Mouse (Mus musculus): ENCODE data around the gene Hspg2.

The Hspg2 gene

DNA sequence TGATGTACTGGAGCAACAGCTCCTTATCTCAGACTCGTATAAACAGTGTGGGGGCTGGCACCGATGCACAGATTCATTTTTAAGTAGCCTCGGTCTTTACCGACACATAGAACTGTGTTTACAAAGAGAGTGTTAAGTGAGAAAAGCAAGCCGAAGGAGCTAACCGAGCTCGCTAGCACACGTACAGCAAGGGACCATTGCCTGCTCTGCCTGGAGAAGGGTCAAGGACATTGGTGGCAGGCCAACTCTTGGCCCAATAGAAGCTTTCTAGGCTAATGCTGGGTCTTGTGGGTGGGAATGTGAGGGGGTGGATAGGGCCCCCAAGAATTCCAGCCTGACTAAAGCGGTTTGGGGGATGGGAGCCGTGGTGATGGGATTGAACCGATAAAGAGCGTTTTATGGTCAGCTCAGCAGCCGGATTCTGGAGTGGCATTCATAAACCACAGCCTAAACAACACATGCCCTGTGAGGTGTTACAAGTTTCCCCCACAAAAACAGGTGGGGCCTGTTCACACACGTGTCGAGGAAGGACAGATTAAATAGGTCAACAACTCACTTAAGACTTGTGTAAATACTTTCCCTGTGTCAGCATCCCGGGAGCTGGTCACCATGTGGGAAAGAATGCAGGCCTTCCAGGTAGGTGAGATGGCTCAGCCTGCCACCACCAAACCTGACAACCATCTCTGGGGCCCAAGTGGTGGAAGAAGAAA is 6.4 kb upstream of the Hspg2 start:
- no peak for DNase-seq

DNA sequence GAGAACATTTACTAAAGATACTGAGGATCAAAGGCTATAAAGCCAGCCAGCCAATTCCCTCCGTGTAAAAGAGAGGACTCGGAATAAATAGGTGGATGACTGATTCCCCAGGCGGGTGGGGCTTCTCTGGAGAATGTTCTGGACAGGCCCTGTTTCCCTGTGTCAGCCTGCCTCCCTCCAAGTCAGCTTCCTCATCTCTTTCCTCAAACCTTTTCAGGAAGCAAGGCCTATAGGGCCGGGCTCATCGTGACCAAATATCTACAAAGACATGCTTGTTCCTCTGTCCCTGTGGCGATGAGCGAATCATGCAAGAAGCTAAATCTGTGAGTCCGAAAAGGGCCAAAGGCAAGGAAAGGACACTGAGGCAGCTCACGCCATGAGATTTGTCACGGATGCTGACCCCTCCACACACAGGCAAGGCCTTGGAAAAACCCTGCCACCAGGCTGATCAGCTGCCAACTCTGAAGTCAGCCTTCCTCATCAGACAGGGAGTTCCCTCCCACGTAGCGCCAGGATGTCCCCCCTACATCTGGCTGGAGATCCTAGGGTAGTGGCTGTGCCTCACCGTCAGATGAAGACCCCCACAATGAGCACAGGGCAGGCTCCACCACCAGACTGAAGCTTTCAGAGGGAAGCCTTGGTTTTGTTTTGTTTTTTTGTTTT is 3.3 kb upstream of the Hspg2 start:
- DNase-seq, result no peak

DNA sequence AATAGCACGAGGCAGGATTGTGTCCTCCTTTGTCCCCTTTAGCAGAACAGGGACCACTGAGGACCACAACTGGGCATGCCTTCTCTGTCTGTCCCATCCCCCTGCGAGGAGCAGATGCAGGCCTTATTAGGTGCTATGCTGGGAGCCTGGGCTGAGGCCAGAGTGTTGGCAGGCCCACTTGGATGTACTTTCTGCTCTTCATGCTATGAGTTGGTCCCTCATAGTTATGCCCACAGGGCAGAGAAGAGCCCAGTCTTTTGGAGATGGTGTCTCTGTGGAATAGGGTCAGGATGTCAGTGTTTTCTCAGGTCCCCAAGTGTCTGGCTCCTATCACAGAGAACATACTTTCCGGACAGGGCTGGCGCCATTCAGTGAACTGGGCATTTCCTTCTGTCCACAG is 1.6 kb upstream of the Hspg2 start:
- DNase-seq, result no peak

DNA sequence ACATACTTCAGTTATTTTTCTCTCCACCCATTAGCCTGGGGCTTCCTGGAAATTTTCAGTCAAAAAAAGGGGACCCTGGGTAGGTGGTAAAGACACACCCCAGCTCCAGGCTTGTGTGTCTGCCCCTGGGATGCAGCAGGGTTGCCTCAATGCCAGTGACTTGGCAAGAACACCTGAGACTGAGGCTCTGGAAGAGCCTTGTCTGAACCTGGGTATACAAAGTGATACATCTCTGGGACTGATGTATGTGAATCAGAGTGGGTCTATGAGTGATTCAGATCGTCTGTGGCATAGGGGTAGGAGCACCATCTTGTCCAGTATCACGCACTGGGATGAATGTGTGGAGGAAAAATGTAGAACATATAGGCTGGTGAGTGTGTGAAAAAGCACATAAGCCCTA is 1.0 kb upstream of the Hspg2 start:
- no peak for DNase-seq

DNA sequence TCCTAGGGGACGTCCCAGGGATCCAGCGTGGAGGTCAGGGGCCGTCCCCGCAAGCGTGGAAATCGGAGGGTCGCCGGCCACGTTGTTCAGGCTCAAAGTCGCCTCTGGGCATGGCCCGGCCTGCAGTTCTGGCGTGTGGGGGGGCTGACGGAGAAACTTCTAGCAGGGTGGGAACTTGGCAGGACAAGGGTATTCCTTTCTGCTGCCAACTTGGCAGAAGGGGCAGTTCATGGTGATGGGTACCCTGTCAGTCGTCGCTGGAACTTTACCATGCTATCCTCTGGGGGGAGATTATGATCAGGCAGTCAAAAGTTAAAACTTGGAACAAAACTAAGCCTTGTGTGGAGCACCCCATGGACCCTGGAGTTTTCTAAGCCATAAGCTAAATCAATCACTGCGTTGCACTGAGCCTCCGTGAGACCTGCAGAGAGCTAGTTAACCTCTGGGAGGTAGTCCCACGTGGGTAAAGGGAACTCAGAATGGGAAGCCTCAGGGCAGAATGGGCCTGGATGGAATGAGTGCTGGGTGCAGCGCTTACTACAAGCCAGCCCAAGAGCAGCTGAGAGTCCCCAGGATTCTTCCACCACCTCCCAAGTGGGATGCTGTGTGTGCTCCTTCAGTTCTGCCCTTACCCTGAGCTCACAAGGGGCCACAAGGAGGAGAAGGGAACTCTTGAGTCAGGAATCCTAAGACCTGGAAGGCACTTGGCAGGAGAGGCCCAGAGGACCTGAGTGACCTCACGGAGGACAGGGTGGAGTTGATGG is 694 bp downstream of the Hspg2 start:
- DNase-seq, result no peak

DNA sequence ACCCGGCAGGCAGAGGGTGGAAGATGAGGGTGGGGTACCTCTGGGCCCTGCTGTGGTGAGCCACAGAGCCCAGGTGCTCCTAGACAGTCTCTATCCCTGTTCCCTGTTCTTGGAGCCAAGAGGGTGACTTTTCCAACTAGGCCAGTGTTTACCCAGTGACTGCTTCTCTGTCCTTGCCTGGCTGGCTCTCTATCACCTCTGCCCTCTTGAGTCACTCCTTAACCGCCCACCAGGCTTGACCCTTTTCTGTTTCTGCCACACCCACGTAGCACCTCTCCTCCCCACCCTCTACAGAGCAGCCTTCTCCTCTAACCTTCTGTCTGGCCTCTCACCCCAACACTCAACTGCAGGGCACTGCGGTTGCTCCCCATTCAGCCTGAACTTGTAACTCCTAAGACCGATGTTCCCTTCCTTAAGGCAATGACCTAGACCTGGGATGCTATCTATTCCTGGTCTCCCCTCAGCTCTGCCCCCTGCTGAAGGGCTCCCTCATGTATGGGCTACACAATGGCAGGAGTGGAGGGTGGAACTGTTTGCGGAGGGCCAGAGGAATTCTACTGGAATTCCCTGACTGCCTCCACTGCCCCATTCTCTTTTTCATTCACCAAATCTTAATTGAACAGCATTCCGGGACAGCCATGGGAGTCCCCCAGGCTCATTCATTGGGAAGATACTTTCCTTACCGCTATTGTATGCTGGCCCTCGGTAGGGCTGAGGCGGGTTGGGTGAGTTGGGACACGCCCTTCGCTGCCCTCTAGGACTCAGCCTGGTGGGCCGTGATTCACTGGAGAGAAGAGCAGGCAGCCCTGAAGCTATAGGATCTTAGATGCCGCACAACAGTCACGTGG is 1.5 kb downstream of the Hspg2 start:
- DNase-seq, result no peak

DNA sequence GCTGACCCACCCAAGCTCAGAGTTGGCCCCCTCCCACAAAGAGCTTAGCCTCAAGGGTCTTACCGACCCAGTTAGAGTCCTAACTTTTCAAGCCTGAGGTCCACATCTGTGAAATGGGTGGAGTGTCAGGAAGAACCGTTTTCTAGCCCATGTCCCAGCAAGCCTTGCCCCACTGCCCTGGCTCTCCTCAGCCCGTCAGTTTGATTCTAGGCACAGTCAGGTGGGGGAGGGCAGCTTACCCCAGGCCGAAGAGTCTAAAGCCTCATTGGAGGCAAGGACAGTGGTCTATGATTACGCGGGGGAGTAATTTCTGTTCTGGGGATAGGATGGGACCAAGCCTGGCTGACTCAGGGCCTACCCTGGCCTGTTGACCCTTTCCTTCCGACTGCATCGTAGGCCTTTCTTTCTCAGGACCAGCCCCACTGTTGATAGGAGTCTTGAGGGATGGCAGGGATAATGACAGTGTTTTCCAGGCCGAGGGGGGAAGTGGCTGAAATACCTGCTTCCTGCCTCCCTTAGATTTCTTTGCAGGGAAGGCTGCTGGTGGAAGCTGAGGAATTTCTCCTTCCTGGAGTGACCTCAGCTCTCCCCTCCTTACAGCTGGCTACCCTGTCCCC is 2.2 kb downstream of the Hspg2 start:
- no peak for DNase-seq

DNA sequence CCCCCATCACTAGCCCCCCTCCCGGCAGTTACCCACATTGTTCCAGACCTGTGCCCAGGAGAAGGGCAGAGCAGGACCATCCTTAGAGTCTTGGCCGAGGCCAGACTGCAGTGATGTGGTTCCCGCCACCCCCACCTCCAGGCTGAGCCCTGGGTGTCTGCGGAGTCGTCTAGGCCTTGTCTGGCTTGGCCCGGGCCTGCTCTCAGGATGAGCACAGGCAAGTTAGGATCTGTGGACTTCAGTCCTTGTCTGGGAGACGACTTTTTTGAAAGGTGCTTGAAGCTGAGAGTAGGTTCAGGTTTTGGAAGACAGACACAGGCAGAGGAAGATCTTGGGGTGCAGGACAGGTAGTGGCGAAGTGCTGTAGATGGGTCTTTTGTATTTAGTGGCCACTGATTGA is 2.8 kb downstream of the Hspg2 start:
- DNase-seq, result no peak

DNA sequence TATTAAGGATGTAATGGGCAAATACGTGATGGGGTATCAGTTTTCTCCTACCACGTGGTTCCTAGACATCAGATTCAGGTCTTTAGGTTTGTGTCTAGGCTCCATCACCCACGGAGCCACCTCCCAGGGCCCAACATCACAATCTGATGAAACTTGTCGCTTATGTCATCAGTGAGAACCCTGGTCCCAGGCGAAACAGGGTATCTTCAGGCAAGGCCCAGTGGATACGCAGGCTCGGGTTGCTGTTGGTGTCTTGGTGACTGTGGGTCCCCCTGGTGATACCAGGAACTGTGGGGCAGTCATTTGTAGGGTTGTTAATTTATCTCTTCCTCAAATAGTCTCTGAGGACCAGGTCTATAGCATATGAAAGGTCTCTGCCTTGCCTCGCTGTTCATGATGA is 4.7 kb downstream of the Hspg2 start:
- DNase-seq, result no peak

DNA sequence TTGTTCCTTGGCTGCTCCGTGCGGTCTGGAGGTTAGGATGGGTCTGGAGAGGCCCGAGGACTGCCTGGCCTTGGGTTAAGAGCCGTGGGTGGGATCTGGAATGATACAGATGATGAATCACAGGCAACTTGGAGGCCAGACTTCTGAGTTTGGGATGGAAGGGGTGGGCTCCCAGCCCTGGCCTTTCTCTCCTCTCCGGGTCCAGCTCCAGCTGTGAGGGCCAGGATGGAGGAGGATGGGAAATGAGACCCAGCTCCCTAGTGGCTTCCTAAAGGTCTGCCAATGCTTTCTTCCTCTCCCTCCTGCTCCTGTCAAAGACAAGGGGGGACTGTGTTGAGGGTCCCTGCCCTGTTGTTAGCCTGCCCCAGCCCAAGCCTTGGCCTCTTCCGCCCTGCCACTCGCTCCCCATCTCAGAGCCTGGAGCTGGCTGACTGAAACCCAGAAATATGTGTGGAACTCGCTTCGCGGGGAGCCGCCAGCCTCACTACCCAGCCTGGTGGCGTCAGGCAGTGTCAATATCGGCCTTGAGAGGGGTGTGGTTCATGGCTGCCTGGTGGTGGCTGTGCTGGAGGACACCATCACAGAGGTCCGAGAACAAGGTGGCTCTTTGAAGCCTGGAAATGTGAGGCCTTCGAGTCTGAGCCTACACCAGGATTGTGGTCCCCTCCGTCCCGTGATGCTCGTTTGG is 5.3 kb downstream of the Hspg2 start:
- no peak for DNase-seq

DNA sequence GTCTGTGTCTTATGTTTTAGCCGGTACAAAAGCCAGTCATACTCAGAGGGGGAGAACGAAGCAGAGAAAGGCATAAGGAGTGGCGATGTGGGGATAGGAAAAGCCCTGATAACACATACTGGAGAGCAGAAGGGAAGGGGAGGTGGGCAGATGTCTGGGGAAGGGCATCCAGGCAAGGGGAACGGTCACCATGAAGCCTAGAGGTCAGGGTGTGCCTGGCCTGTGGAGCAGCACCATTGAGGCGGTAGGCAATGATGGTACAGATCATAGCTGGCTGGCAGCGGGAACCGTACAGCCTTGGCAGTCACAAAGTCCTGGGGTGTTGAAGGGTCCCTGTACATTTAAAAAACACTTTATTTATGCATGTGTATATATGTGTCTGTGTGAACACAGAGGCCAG is 6.1 kb downstream of the Hspg2 start:
- DNase-seq, result no peak

DNA sequence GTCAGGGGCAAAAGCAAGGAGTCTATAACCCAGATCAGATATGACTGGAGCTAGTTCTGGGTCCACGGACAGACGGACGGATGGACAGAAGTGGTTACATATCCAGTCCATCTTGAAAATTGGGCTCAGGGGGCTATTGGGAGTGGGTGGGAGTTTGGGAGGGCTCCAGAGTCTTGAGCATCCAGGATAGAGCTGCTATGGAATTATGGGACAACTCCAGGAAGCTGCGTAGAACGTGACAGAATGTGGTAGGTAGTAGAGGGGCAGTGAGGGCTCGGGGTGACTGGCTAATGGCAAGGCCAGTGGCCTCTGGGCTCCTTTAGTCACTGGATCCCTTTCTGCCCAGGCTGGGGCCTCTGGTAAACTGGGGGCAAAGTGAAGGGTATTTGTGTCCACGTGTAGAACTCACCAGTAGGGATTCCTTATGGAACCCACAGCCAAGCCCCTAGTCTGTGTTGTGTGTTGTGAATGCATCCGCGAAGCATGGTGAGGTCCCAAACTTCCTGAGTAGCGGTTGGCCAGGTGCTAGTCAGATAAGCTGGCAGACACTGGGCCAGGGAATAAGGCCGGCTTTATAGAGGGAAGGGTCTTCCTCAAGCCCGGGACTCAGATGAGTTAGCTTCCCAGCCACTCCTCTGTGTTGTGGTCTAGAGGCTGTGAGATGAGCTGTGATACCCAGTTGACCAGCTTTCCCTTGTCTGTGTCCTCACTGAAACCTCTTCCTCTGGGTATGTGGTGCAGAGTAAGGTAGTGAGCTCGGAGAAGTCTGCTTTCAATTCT is 6.9 kb downstream of the Hspg2 start:
- no peak for DNase-seq

DNA sequence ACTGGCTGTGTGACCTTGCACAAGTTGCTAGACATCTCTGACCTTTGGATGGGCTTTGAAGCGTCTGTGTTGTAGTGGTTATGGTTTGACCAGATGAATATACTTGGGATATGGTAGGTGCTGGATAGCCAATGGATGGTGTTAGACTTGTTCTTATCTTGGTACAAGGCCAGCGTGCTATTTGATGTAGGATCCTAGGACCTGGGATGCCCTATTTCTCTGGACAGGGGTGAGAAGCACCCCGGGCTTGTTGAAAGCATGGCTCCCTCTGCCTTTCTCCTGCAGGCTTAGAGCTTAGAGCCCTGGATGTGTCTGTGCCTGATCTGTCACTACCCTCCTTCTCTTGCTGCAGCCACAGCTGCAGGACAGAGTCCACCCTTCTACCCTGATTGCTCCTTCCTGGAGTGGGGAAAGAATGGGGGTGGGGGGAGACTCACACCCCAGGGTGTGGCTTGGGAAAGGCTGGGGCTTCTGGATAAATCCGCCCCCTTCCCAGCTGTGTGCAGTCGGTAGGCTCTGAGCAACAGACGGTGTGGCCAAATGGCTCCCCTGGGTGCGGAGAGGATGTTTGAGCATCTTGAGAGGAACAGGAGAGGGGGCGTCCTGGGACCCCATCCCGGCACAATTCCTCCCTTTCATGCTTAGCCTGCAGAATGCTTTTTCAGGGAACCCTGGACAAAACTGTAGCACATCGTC is 7.6 kb downstream of the Hspg2 start:
- DNase-seq, result no peak

DNA sequence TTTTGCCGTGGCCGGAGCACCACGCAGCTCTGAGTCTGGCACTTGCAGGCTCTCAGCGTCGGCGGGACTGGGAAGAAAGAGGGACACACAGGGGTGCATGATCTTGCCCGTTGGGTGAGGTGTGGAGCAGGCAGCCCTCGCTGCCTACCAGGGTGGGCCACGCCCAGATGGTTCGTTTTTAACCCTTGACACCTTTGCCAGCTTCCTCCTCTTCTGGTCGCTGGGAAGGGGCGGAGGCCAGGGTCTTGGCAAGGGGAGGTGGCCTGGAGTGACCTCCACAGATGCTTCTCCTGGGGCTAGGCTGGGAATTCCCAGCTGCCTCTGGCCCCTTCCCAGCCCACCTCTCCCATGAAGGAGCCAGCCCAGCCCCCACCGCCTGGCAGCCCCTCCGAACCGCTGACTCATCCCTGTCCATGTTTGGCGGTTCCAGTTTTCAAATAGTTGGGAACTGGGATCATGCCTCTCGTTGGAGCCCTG is 8.2 kb downstream of the Hspg2 start:
- DNase-seq, result no peak

DNA sequence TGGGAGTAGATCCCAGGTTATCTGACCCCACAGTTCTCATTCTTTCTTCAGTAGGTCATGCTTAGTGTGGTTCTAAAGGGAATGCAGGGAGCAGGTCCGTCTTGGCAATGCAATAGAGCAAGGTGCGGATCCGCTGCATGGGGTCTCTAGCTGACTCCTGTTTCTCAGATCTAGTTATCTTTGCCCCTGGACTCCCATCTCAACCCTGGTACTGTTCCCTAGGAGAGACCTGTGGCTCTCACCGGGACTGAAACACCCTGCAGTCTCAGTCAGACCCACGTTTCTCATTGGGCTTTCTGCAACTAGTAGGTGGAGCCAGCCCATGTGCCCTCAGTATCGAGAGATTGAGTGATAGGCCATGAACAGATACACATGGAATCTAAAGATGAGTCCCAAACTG is 9.0 kb downstream of the Hspg2 start:
- no peak for DNase-seq

DNA sequence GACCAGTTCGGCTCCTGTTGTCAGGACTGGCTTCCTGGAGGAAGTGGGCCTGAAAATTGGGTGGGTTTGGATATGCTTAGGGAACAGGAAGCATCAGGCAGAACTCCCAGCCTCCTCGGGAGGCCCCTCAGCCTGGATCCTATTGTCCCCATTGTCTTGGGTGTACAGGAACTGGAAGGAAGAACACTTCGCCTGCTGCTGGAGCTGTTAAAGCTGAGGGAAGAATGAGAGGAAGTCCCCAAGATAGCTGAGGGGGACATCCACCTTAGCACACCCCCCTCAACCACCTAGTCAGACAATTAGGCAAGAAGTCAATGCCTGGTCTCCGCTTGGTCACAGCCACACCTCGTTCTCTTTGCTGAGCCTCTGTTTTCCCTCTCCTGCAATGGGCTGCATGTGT is 9.7 kb downstream of the Hspg2 start:
- DNase-seq, result no peak

DNA sequence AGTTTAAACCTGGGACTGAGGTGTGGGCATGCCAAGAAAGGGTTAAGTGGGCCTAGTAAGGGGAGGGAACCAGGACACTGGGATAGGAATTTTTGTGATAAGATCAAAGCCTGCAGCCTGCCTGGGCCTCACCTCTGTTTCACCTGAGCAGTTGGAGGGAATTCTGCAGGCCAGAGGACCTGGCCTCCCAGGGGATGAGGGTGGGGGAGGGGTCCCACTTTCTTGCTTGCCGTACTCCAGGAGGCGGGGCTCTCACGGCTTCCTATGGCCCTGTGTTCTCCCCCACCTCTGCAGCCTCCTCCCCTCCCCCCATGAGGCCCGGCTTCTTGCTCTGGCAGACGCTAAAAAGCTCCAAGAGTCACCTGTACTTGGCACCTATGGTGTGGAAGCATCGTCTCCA is 11.2 kb downstream of the Hspg2 start:
- DNase-seq, result no peak

DNA sequence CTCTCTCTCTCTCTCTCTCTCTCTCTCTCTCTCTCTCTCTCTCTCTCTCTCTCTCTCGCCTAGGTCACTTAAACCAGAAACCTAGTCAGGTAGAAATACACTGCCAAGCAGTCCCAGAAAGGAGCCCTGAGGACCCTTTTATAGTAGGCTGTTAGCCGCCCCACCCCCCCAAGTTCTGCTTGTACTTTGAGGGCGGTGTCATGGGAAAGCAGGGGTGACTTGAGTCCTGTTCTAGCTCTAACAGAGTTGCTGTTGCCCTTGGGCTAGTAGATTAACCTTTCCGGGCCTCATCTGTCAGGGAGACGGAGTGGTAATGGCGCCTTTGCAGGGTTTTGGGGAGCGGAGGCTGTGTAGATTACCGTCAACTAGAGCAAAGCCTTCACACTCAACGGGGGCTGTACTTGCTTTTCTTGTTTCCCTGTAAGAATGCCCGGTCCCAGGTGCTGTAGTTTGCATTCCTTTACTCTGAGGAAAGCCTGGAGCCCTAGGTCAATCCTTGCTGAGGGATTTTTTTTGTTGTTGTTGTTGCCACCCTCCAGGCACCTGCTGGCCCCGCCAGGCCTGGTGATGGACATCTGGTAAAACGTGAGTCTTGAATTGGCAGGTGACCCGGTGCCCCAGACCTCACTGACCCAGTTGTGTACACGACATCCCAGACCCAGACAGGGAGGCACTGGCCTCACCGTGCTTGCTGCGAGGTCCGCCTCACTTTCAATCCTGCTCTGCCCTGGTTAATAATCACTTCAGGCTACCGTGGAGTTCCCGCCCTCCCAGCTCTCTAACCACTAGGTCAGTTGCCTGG is 11.8 kb downstream of the Hspg2 start:
- no peak for DNase-seq

DNA sequence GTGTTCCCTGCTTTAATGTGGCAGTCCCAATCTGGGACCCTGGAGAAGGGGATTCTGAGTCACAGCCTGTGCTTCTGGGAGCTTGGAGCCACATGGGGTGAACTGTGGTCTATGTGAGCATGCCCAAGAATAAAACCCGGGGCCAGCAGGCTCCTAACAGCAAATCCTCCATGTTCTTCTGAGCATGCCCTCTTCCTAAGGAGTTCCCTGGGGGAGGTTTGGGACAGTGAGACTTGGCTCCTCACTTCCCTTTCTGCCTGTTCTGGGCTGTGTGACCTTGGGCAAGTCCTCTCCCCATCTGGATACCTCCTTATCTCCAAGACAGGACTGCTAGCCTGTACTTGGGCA is 12.4 kb downstream of the Hspg2 start:
- DNase-seq, result no peak
